Mouse (Mus musculus) left cerebral cortex, postnatal 14 days (tissue): ENCODE data around the gene Dock9. TPM values are rescaled to one million over a fixed set of nuclear protein-coding genes. Genes with fewer than 3 reads are reported as not detected.

ENCODE experiments used
- DNase-seq, 2 experiments: peaks; one replicate each; pipeline ENCODE4 v3.0.0; 2021 to 2022; ENCODE audit warnings: low spot score in 2 of 2, mixed read lengths in 1 of 2
- intact Hi-C: fragments of 180-260 bp; cut with DNase I; formaldehyde crosslinking; loops from one replicate; pipeline ENCODE4 v1.15.1; 2025
- total RNA-seq, 2 experiments: library from RNA; stranded (reverse); gene quantifications; 2 replicates each; pipeline ENCODE4 v1.2.3; 2021

The Dock9 gene
- total RNA-seq, 2 experiments from 2014 or later: 136 to 148 TPM

- DNase-seq: no peak
- intact Hi-C loops: no loop called here
These were observed 2.1 kb downstream of the Dock9 start for GRCm38 (mm10) chr14:121795536-121795935.

GRCm38 (mm10) chr14:121793639-121794038 is 4.0 kb downstream of the Dock9 start:
- intact Hi-C loops: no loop called here
- no peak for DNase-seq

- intact Hi-C loops: no loop called here
- no peak for DNase-seq
These were observed 5.7 kb downstream of the Dock9 start for GRCm38 (mm10) chr14:121791935-121792334.

GRCm38 (mm10) chr14:121791112-121791511 is 6.5 kb downstream of the Dock9 start:
- intact Hi-C loops: no loop called here
- DNase-seq: no peak

- intact Hi-C loops: no loop called here
- no peak for DNase-seq
These were observed 8.4 kb downstream of the Dock9 start for GRCm38 (mm10) chr14:121789273-121789672.

GRCm38 (mm10) chr14:121788451-121788850 is 9.2 kb downstream of the Dock9 start:
- intact Hi-C loops: no loop called here
- no peak for DNase-seq

- DNase-seq: no peak
- intact Hi-C loops: no loop called here
These were observed 10.2 kb downstream of the Dock9 start for GRCm38 (mm10) chr14:121787430-121787829.

GRCm38 (mm10) chr14:121786900-121787299 is 10.7 kb downstream of the Dock9 start:
- intact Hi-C loops: no loop called here
- no peak for DNase-seq

- intact Hi-C loops: no loop called here
- no peak for DNase-seq
These were observed 12.2 kb downstream of the Dock9 start for GRCm38 (mm10) chr14:121785394-121785793.

- intact Hi-C loops: no loop called here
These were observed 16.6 kb downstream of the Dock9 start for GRCm38 (mm10) chr14:121780942-121781531.

GRCm38 (mm10) chr14:121780144-121780913 is 17.3 kb downstream of the Dock9 start:
- intact Hi-C loops: no loop called here
- DNase-seq: no peak

More at GRCm38 (mm10) chr14:121780942-121781531, 16.6 kb downstream of the Dock9 start:
- DNase-seq: no peak

GRCm38 (mm10) chr14:121779620-121780019 is 18.0 kb downstream of the Dock9 start:
- no peak for DNase-seq
- intact Hi-C loops: no loop called here

GRCm38 (mm10) chr14:121777279-121777831 is 20.3 kb downstream of the Dock9 start:
- intact Hi-C loops: no loop called here
- DNase-seq: no peak

- intact Hi-C loops: no loop called here
- no peak for DNase-seq
These were observed 20.9 kb downstream of the Dock9 start for GRCm38 (mm10) chr14:121776749-121777148.

GRCm38 (mm10) chr14:121762021-121762452 is 35.6 kb downstream of the Dock9 start:
- intact Hi-C loops: no loop called here
- no peak for DNase-seq

- intact Hi-C loops: no loop called here
- no peak for DNase-seq
These were observed 37.2 kb downstream of the Dock9 start for GRCm38 (mm10) chr14:121760403-121760802.

- intact Hi-C loops: loop anchor here (2.0 kb wide), 1 partner anchor 165 kb away; no protein-coding TSS in a partner anchor
- DNase-seq: no peak
These were observed 43.5 kb downstream of the Dock9 start for GRCm38 (mm10) chr14:121754110-121754509.

GRCm38 (mm10) chr14:121752686-121753426 is 44.8 kb downstream of the Dock9 start:
- intact Hi-C loops: no loop called here
- DNase-seq: no peak

- no peak for DNase-seq
These were observed 48.0 kb downstream of the Dock9 start for GRCm38 (mm10) chr14:121749606-121750005.

GRCm38 (mm10) chr14:121749084-121749483 is 48.6 kb downstream of the Dock9 start:
- DNase-seq: no peak
- intact Hi-C loops: no loop called here

More at GRCm38 (mm10) chr14:121749606-121750005, 48.0 kb downstream of the Dock9 start:
- intact Hi-C loops: no loop called here
